Mouse (Mus musculus) heart, postnatal 25 days (tissue): ENCODE measurements at regions not wholly inside any gene's neighbourhood (a gene's known extent, or its start where the extent isn't known, plus 50 kb on each side); places are given as distances from the start of the nearest gene placed in this dataset.

Experiments
- DNase-seq: peaks from one replicate; pipeline ENCODE4 v3.0.0; 2022; ENCODE audit warnings: low spot score
- intact Hi-C: fragments of 180-260 bp; cut with DNase I; formaldehyde crosslinking; loops from one replicate; pipeline ENCODE4 v1.15.1; 2025

- DNase-seq, result no peak
- intact Hi-C loops, result no loop called here
Measured at GRCm38 (mm10) chr12:106674741-106675140, 664.7 kb downstream of the Vrk1 start.

GRCm38 (mm10) chr12:106676136-106676535, 666.1 kb downstream of the Vrk1 start:
- no peak for DNase-seq
- intact Hi-C loops, result no loop called here

- no peak for DNase-seq
- intact Hi-C loops, result no loop called here
Measured at GRCm38 (mm10) chr12:106676566-106676965, 666.5 kb downstream of the Vrk1 start.

GRCm38 (mm10) chr12:106685986-106686385, 676.0 kb downstream of the Vrk1 start:
- no peak for DNase-seq
- intact Hi-C loops, result no loop called here

GRCm38 (mm10) chr12:106687751-106688150, 677.7 kb downstream of the Vrk1 start:
- intact Hi-C loops, result no loop called here

GRCm38 (mm10) chr12:106688156-106688740, 678.2 kb downstream of the Vrk1 start:
- intact Hi-C loops, result no loop called here
- no peak for DNase-seq

More at GRCm38 (mm10) chr12:106687751-106688150, 677.7 kb downstream of the Vrk1 start:
- no peak for DNase-seq

GRCm38 (mm10) chr12:106702958-106703357, 692.9 kb downstream of the Vrk1 start:
- intact Hi-C loops, result no loop called here
- no peak for DNase-seq

- intact Hi-C loops, result no loop called here
- no peak for DNase-seq
Measured at GRCm38 (mm10) chr12:106721271-106722009, 711.4 kb downstream of the Vrk1 start.

- DNase-seq, result no peak
- intact Hi-C loops, result no loop called here
Measured at GRCm38 (mm10) chr12:106722010-106722362, 712.0 kb downstream of the Vrk1 start.

GRCm38 (mm10) chr12:106722761-106723160, 712.7 kb downstream of the Vrk1 start:
- no peak for DNase-seq
- intact Hi-C loops, result no loop called here

- intact Hi-C loops, result no loop called here
- DNase-seq, result no peak
Measured at GRCm38 (mm10) chr12:106726920-106727319, 716.9 kb downstream of the Vrk1 start.

- intact Hi-C loops, result no loop called here
- DNase-seq, result no peak
Measured at GRCm38 (mm10) chr12:106727486-106727885, 717.5 kb downstream of the Vrk1 start.

- intact Hi-C loops, result no loop called here
- DNase-seq, result no peak
Measured at GRCm38 (mm10) chr12:106729686-106730085, 719.7 kb downstream of the Vrk1 start.

GRCm38 (mm10) chr12:106732108-106732857, 722.3 kb downstream of the Vrk1 start:
- DNase-seq, result no peak
- intact Hi-C loops, result no loop called here

- no peak for DNase-seq
Measured at GRCm38 (mm10) chr12:106748765-106749164, 738.7 kb downstream of the Vrk1 start.

GRCm38 (mm10) chr12:106763552-106763951, 724.9 kb upstream of the 3110018I06Rik start:
- intact Hi-C loops, result no loop called here
- no peak for DNase-seq

More at GRCm38 (mm10) chr12:106748765-106749164, 738.7 kb downstream of the Vrk1 start:
- intact Hi-C loops, result no loop called here

GRCm38 (mm10) chr12:106764516-106764915, 723.9 kb upstream of the 3110018I06Rik start:
- no peak for DNase-seq
- intact Hi-C loops, result no loop called here

GRCm38 (mm10) chr12:106773536-106773935, 714.9 kb upstream of the 3110018I06Rik start:
- no peak for DNase-seq
- intact Hi-C loops, result no loop called here

- DNase-seq, result no peak
- intact Hi-C loops, result no loop called here
Measured at GRCm38 (mm10) chr12:106796596-106796995, 691.8 kb upstream of the 3110018I06Rik start.

GRCm38 (mm10) chr12:106819736-106820135, 668.7 kb upstream of the 3110018I06Rik start:
- intact Hi-C loops, result no loop called here
- DNase-seq, result no peak

- DNase-seq, result no peak
- intact Hi-C loops, result no loop called here
Measured at GRCm38 (mm10) chr12:106822311-106822710, 666.1 kb upstream of the 3110018I06Rik start.
